Mouse (Mus musculus) heart, adult 2 months (tissue): ENCODE data around the gene Cwc27. TPM values are rescaled to one million over a fixed set of nuclear protein-coding genes. Genes with fewer than 3 reads are reported as not detected.

Source experiments
- DNase-seq, 2 experiments: peaks; one replicate each; pipeline ENCODE4 v3.0.0; 2021
- H3K27ac ChIP-seq: fragments of 200-600 bp; 2 replicates; pipeline ENCODE4 v1.8.1; 2022
- H3K27me3 ChIP-seq: fragments of 200-500 bp; 2 replicates; pipeline ENCODE4 v1.6.1; 2012; ENCODE audit warnings: mild to moderate bottlenecking, low read length, inconsistent platforms, mixed read lengths; ENCODE audit not compliant: control insufficient read depth, insufficient read depth
- H3K36me3 ChIP-seq: fragments of 200-500 bp; 2 replicates; pipeline ENCODE4 v1.6.1; 2012; ENCODE audit warnings: low read length, inconsistent platforms; ENCODE audit not compliant: control insufficient read depth, insufficient read depth
- H3K4me1 ChIP-seq: fragments of 200-500 bp; 2 replicates; pipeline ENCODE4 v1.6.1; 2011; ENCODE audit warnings: low read length; ENCODE audit not compliant: control insufficient read depth, insufficient read depth
- H3K4me3 ChIP-seq: fragments of 200-600 bp; 2 replicates; pipeline ENCODE4 v1.8.1; 2022
- H3K79me2 ChIP-seq: fragments of 200-500 bp; replicated peaks from 2 replicates; pipeline ENCODE4 v1.6.1; 2012; ENCODE audit warnings: mild to moderate bottlenecking, inconsistent platforms, low read length, moderate library complexity, mixed read lengths; ENCODE audit not compliant: control insufficient read depth, insufficient read depth
- H3K9ac ChIP-seq: fragments of 200-500 bp; 2 replicates; pipeline ENCODE4 v1.6.1; 2012; ENCODE audit warnings: low read depth, mild to moderate bottlenecking, control low read depth, inconsistent platforms, low read length, mixed read lengths
- CTCF ChIP-seq: fragments of 200-600 bp; IDR thresholded peaks from 2 replicates; pipeline ENCODE4 v1.8.1; 2022; ENCODE audit warnings: antibody characterized with exemption, mild to moderate bottlenecking, moderate library complexity
- EP300 ChIP-seq: fragments of 200-500 bp; IDR thresholded peaks from 2 replicates; pipeline ENCODE4 v1.6.1; 2011; ENCODE audit warnings: low read depth, low read length, control low read depth; ENCODE audit not compliant: insufficient read depth
- POLR2A ChIP-seq: fragments of 200-500 bp; IDR thresholded peaks from 2 replicates; pipeline ENCODE4 v1.6.1; 2011; ENCODE audit warnings: mild to moderate bottlenecking, low read depth, low read length, control low read depth; ENCODE audit not compliant: insufficient read depth
- WGBS: fragments of 180-500 bp; shearing (Covaris S2); methylation state at CpG from one replicate; pipeline ENCODE4 v1.1.7; 2018; 5-methylcytosine and 5-hydroxymethylcytosine counted together
- intact Hi-C: fragments of 180-260 bp; cut with DNase I; formaldehyde crosslinking; loops from one replicate; pipeline ENCODE4 v1.15.1; 2025
- polyA plus RNA-seq: library from polyadenylated mRNA; depleted of rRNA; stranded (reverse); fragments of >200 nt; gene quantifications from 2 replicates; pipeline ENCODE4 v1.2.3, GENCODE M21; 2012
- total RNA-seq, 2 experiments: library from RNA; stranded (reverse); gene quantifications; 2 replicates each; pipeline ENCODE4 v1.2.3; 2021

Cwc27 gene
- total and polyA plus RNA-seq, 3 experiments = 4.5 to 15.2 (median 13.5) TPM

- Histone ChIP-seq H3K36me3 (peaks cover 2% of the 10 kb centered on the region; the same call in 1 of the 2 replicates), H3K27ac (peak overlapping the region; percentile 100), H3K9ac (peak overlapping the region; percentile 83), H3K4me3 (peak overlapping the region; percentile 95), H3K4me1 (peaks cover 1% of the 10 kb centered on the region), H3K79me2 (peaks cover 1% of the 10 kb centered on the region), H3K27me3 (no peaks in the 10 kb centered on the region)
- intact Hi-C loops = loop anchor here (5.0 kb wide), 1 partner anchor 230 kb away; no protein-coding TSS in a partner anchor
- no peak for TF ChIP-seq POLR2A
- TF ChIP-seq EP300 = no peak
- no peak for TF ChIP-seq CTCF
- 37% methylated on average over 12 of the region's 12 CpGs for WGBS
- peak in 1 of 2 experiments; percentile 6 for DNase-seq
Observed at GRCm38 (mm10) chr13:104817696-104818095, 754 bp upstream of the Cwc27 start.

GRCm38 (mm10) chr13:104816270-104816634 is 690 bp downstream of the Cwc27 start:
- peak overlapping the region; percentile 83 for H3K9ac ChIP-seq
- no peaks in the 10 kb centered on the region for H3K27me3 ChIP-seq
- TF ChIP-seq EP300 (no peak), POLR2A (no peak), CTCF (no peak)
- 5% methylated on average over 8 of the region's 8 CpGs for WGBS
- peak overlapping the region; percentile 100 for H3K27ac ChIP-seq
- peaks cover 1% of the 10 kb centered on the region for H3K79me2 ChIP-seq
- intact Hi-C loops = loop anchor here (5.0 kb wide), 1 partner anchor 231 kb away; no protein-coding TSS in a partner anchor
- peaks cover 2% of the 10 kb centered on the region; the same call in 1 of the 2 replicates for H3K36me3 ChIP-seq
- peak overlapping the region; percentile 95 for H3K4me3 ChIP-seq
- no peaks in the 10 kb centered on the region for H3K4me1 ChIP-seq
- no peak for DNase-seq

GRCm38 (mm10) chr13:104805681-104806080 is 11.3 kb downstream of the Cwc27 start:
- intact Hi-C loops = loop anchor here (1.0 kb wide), 1 partner anchor 135 kb away; no protein-coding TSS in a partner anchor
- Histone ChIP-seq H3K4me1 (no peaks in the 10 kb centered on the region), H3K9ac (no peak overlapping the region), H3K27me3 (no peaks in the 10 kb centered on the region), H3K4me3 (no peak overlapping the region), H3K36me3 (peaks cover 2% of the 10 kb centered on the region; the same call in 1 of the 2 replicates), H3K79me2 (no peaks in the 10 kb centered on the region), H3K27ac (no peak overlapping the region)
- TF ChIP-seq CTCF = peak; percentile 78
- no peak for TF ChIP-seq POLR2A
- no peak for TF ChIP-seq EP300
- DNase-seq = no peak
- 34% methylated on average over 3 of the region's 3 CpGs for WGBS

DNA sequence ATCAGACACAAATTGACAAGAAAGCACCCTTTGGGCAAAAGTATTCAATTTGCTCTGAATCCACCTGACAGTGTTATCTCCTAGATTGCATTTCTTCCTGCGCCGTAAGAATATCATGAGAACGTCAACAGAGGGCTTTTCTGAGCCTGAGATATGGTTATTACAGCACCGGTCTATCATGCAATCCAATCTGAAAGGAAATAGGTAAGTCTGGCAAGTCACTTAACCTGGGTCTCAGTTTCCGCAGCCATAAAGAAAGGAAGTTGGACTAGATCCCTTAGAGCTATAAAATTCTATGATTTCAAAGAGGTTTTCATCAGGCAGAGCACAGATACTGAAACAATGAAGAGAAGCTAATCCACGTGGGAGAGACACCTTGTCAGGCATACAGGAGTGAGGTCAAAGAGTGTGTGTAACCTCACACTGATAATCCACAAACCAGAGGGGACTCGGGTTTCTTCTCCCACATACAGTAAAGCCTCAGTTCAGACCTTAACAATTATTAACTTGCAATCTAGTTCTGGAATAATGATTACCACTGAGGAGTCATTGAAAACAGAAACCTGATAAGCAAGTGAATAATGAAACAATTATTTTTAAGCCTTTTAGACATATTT is 17.3 kb downstream of the Cwc27 start:
- WGBS = 49% methylated on average over 7 of the region's 7 CpGs
- Histone ChIP-seq H3K4me1 (peaks cover 3% of the 10 kb centered on the region), H3K9ac (no peak overlapping the region), H3K79me2 (no peaks in the 10 kb centered on the region), H3K4me3 (no peak overlapping the region), H3K36me3 (peaks cover 4% of the 10 kb centered on the region), H3K27ac (no peak overlapping the region), H3K27me3 (no peaks in the 10 kb centered on the region)
- TF ChIP-seq EP300 (no peak), CTCF (no peak), POLR2A (no peak)
- intact Hi-C loops = no loop called here
- no peak for DNase-seq

GRCm38 (mm10) chr13:104799067-104799466 is 17.9 kb downstream of the Cwc27 start:
- intact Hi-C loops = no loop called here
- WGBS = 92% methylated on average over 8 of the region's 8 CpGs
- Histone ChIP-seq H3K9ac (no peak overlapping the region), H3K27ac (no peak overlapping the region), H3K27me3 (no peaks in the 10 kb centered on the region), H3K79me2 (no peaks in the 10 kb centered on the region), H3K4me3 (no peak overlapping the region), H3K36me3 (peaks cover 4% of the 10 kb centered on the region), H3K4me1 (peaks cover 3% of the 10 kb centered on the region)
- no peak for TF ChIP-seq EP300
- no peak for TF ChIP-seq CTCF
- TF ChIP-seq POLR2A = no peak
- no peak for DNase-seq

GRCm38 (mm10) chr13:104794421-104794820 is 22.5 kb downstream of the Cwc27 start:
- WGBS = 83% methylated on average over 3 of the region's 3 CpGs

More at GRCm38 (mm10) chr13:104794421-104794820, 22.5 kb downstream of the Cwc27 start:
- intact Hi-C loops = no loop called here
- no peak overlapping the region for H3K4me3 ChIP-seq
- H3K27ac ChIP-seq = no peak overlapping the region
- no peak for TF ChIP-seq POLR2A
- no peak for TF ChIP-seq EP300
- TF ChIP-seq CTCF = no peak
- H3K27me3 ChIP-seq = no peaks in the 10 kb centered on the region
- DNase-seq = no peak
- H3K36me3 ChIP-seq = peaks cover 2% of the 10 kb centered on the region
- H3K9ac ChIP-seq = no peak overlapping the region
- peaks cover 3% of the 10 kb centered on the region for H3K4me1 ChIP-seq
- no peaks in the 10 kb centered on the region for H3K79me2 ChIP-seq
